Mouse (Mus musculus): ENCODE data around the gene Pnmal2. TPM values are rescaled to one million over a fixed set of nuclear protein-coding genes. Genes with fewer than 3 reads are reported as not detected.

Pnmal2 gene
- total and polyA plus RNA-seq, 3 experiments: 0.07 TPM; not detected in 2

- H3K79me2 ChIP-seq (ENCODE audit: control insufficient read depth, insufficient read depth, low read length, poor library complexity): no peaks in the 10 kb centered on the region
- no peak overlapping the region for H3K4me3 ChIP-seq (ENCODE audit: control insufficient read depth in 1 of 2, insufficient read depth in 1 of 2, low read depth in 2 of 2, low read length in 2 of 2)
- H3K9ac ChIP-seq (ENCODE audit: control insufficient read depth, low read depth, low read length, poor library complexity, severe bottlenecking): no peak overlapping the region
- no peak overlapping the region for H3K27ac ChIP-seq (ENCODE audit: control insufficient read depth, low read depth, low read length)
- peaks cover 0 to 5% of the 10 kb centered on the region in 2 experiments; a peak in 2 of 4 replicates for H3K4me1 ChIP-seq (ENCODE audit: control insufficient read depth in 1 of 2, insufficient read depth in 2 of 2, low read length in 2 of 2)
- TF ChIP-seq MXI1 (IDR thresholded peaks at IDR 0.05; ENCODE audit: low read depth, low read length) (no peak), POLR2A (IDR thresholded peaks at IDR 0.05; ENCODE audit: control insufficient read depth in 1 of 2, insufficient read depth in 1 of 2, low read depth in 1 of 2, low read length in 2 of 2, poor library complexity in 1 of 2) (no peak), HCFC1 (IDR thresholded peaks at IDR 0.05; ENCODE audit: low read depth, low read length) (no peak), ZNF384 (IDR thresholded peaks at IDR 0.05; ENCODE audit: low read depth, low read length) (no peak; the same call in 1 of the 2 replicates), CTCF (IDR thresholded peaks at IDR 0.05 in 2 of 3, conservative IDR thresholded peaks at IDR 0.05 in 1 of 3; ENCODE audit: control insufficient read depth in 1 of 3, insufficient read depth in 1 of 3, low read depth in 2 of 3, low read length in 3 of 3, poor library complexity in 1 of 3, severe bottlenecking in 1 of 3) (no peak), ELF1 (IDR thresholded peaks at IDR 0.05; ENCODE audit: low read depth, low read length) (no peak), RAD21 (IDR thresholded peaks at IDR 0.05; ENCODE audit: low read depth, low read length) (no peak), CHD1 (IDR thresholded peaks at IDR 0.05; ENCODE audit: low read depth, low read length) (no peak), ZC3H11A (IDR thresholded peaks at IDR 0.05; ENCODE audit: low read depth, low read length) (no peak), TAL1 (IDR thresholded peaks at IDR 0.05; ENCODE audit: low read length) (no peak), KAT2A (conservative IDR thresholded peaks at IDR 0.05; ENCODE audit: low read depth, low read length) (no peak), NELFE (IDR thresholded peaks at IDR 0.05; ENCODE audit: low read depth, low read length) (no peak), MEF2A (IDR thresholded peaks at IDR 0.05; ENCODE audit: extremely low read depth, insufficient replicate concordance, low read depth, low read length, poor library complexity, severe bottlenecking) (no peak), GABPA (IDR thresholded peaks at IDR 0.05; ENCODE audit: low read depth, low read length) (no peak), TCF12 (IDR thresholded peaks at IDR 0.05; ENCODE audit: low read depth, low read length) (no peak)
- H3K27me3 ChIP-seq (ENCODE audit: control insufficient read depth in 1 of 2, insufficient read depth in 2 of 2, low read length in 2 of 2): no peaks in the 10 kb centered on the region
- H3K9me3 ChIP-seq (replicated peaks; ENCODE audit: insufficient read depth, low read length): no peaks in the 10 kb centered on the region
- H3K36me3 ChIP-seq (ENCODE audit: control insufficient read depth in 1 of 2, insufficient read depth in 2 of 2, low read length in 2 of 2): no peaks in the 10 kb centered on the region; a peak in 1 of 4 replicates
- DNase-seq (ENCODE audit: low read depth, low spot score): no peak
Measured at GRCm38 (mm10) chr7:16956410-16957265, 12.2 kb downstream of the Pnmal2 start.

- TF ChIP-seq GATA1 (IDR thresholded peaks at IDR 0.05; ENCODE audit: low read depth, low read length): no peak
- TF ChIP-seq RCOR1 (IDR thresholded peaks at IDR 0.05; ENCODE audit: low read depth, low read length): no peak
- no peak for TF ChIP-seq HCFC1 (IDR thresholded peaks at IDR 0.05; ENCODE audit: low read depth, low read length)
- TF ChIP-seq MAFK (IDR thresholded peaks at IDR 0.05; ENCODE audit: borderline replicate concordance, low read depth, low read length): no peak
- no peak for TF ChIP-seq MYC (IDR thresholded peaks at IDR 0.05; ENCODE audit: low read depth, low read length)
- no peak for TF ChIP-seq ZMIZ1 (IDR thresholded peaks at IDR 0.05; ENCODE audit: low read depth, low read length)
- TF ChIP-seq USF2 (IDR thresholded peaks at IDR 0.05; ENCODE audit: borderline replicate concordance in 1 of 2, insufficient read depth in 1 of 2, low read depth in 1 of 2, low read length in 2 of 2): no peak
- TF ChIP-seq POLR2A (IDR thresholded peaks at IDR 0.05; ENCODE audit: control insufficient read depth in 1 of 2, insufficient read depth in 1 of 2, low read depth in 1 of 2, low read length in 2 of 2, poor library complexity in 1 of 2): no peak
- no peak for TF ChIP-seq TAL1 (IDR thresholded peaks at IDR 0.05; ENCODE audit: low read length)
- no peak for TF ChIP-seq MYB (IDR thresholded peaks at IDR 0.05; ENCODE audit: low read depth, low read length)
- TF ChIP-seq ZNF384 (IDR thresholded peaks at IDR 0.05; ENCODE audit: low read depth, low read length): no peak
- TF ChIP-seq CHD1 (IDR thresholded peaks at IDR 0.05; ENCODE audit: low read depth, low read length): no peak
- TF ChIP-seq MAZ (IDR thresholded peaks at IDR 0.05; ENCODE audit: low read depth, low read length): no peak
- TF ChIP-seq SIN3A (IDR thresholded peaks at IDR 0.05; ENCODE audit: low read length): no peak
- no peak for TF ChIP-seq ZKSCAN1 (IDR thresholded peaks at IDR 0.05; ENCODE audit: low read depth, low read length)
- no peak for TF ChIP-seq TBP (IDR thresholded peaks at IDR 0.05; ENCODE audit: low read depth, low read length)
- H3K27ac ChIP-seq (ENCODE audit: control insufficient read depth, low read depth, low read length): no peak within 1 kb of the TSS
- H3K27me3 ChIP-seq (ENCODE audit: control insufficient read depth in 1 of 2, insufficient read depth in 2 of 2, low read length in 2 of 2): peaks cover 0 to 2% of the 10 kb centered on the region in 2 experiments; a peak in 3 of 4 replicates
- H3K9ac ChIP-seq (ENCODE audit: control insufficient read depth, low read depth, low read length, poor library complexity, severe bottlenecking): no peak within 1 kb of the TSS
- H3K36me3 ChIP-seq (ENCODE audit: control insufficient read depth in 1 of 2, insufficient read depth in 2 of 2, low read length in 2 of 2): no peaks in the 10 kb centered on the region; a peak in 1 of 4 replicates
- no peak for DNase-seq (ENCODE audit: low read depth, low spot score)
- H3K9me3 ChIP-seq (replicated peaks; ENCODE audit: insufficient read depth, low read length): no peaks in the 10 kb centered on the region
- peaks cover 0 to 5% of the 10 kb centered on the region in 2 experiments; a peak in 2 of 4 replicates for H3K4me1 ChIP-seq (ENCODE audit: control insufficient read depth in 1 of 2, insufficient read depth in 2 of 2, low read length in 2 of 2)
- H3K79me2 ChIP-seq (ENCODE audit: control insufficient read depth, insufficient read depth, low read length, poor library complexity): no peaks in the 10 kb centered on the region
- no peak within 1 kb of the TSS for H3K4me3 ChIP-seq (ENCODE audit: control insufficient read depth in 1 of 2, insufficient read depth in 1 of 2, low read depth in 2 of 2, low read length in 2 of 2)
Measured at GRCm38 (mm10) chr7:16959539-16960187, 15.2 kb downstream of the Pnmal2 start, which contains the start of gene Pnmal1. TSS of gene Pnmal1 (plus strand) at chr7:16959679.
